Mouse (Mus musculus) left cerebral cortex, adult 18-20 months (tissue): Measurements from ENCODE around the gene Gm48552. TPM values are rescaled to one million over a fixed set of nuclear protein-coding genes. Genes with fewer than 3 reads are reported as not detected.
A peak's percentile ranks its signal among the peaks of the same experiment; 100 is the strongest.

Experiments
- DNase-seq, 2 experiments: peaks; one replicate each; pipeline ENCODE4 v3.0.0; 2021 to 2022; ENCODE audit warnings: low spot score in 2 of 2, mixed read lengths in 1 of 2
- total RNA-seq, 2 experiments: library from RNA; stranded (reverse); gene quantifications; 2 replicates each; pipeline ENCODE4 v1.2.3; 2021

Gene Gm48552
- total RNA-seq, 2 experiments from 2014 or later = 2.7 to 2.8 TPM

- peak; percentile 52 to 67 for DNase-seq
Measured at GRCm38 (mm10) chr10:81405588-81406201, 16.9 kb downstream of the Gm48552 start.

GRCm38 (mm10) chr10:81406504-81407440, 18.0 kb downstream of the Gm48552 start:
- no peak for DNase-seq

- peak; percentile 69 to 77 for DNase-seq
Measured at GRCm38 (mm10) chr10:81407539-81408423, 19.0 kb downstream of the Gm48552 start.

- no peak for DNase-seq
Measured at GRCm38 (mm10) chr10:81408424-81408729, 19.6 kb downstream of the Gm48552 start.

GRCm38 (mm10) chr10:81408871-81409291, 20.1 kb downstream of the Gm48552 start:
- DNase-seq = peak; percentile 65 to 70

GRCm38 (mm10) chr10:81409330-81409729, 20.5 kb downstream of the Gm48552 start:
- DNase-seq = no peak

GRCm38 (mm10) chr10:81410350-81410749, 21.5 kb downstream of the Gm48552 start:
- DNase-seq = no peak

GRCm38 (mm10) chr10:81410981-81411380, 22.2 kb downstream of the Gm48552 start:
- no peak for DNase-seq

GRCm38 (mm10) chr10:81411471-81412400, 22.9 kb downstream of the Gm48552 start:
- DNase-seq = peak; percentile 67 to 74

- DNase-seq = no peak
Measured at GRCm38 (mm10) chr10:81412586-81413309, 23.9 kb downstream of the Gm48552 start.

GRCm38 (mm10) chr10:81413310-81414261, 24.8 kb downstream of the Gm48552 start:
- peak; percentile 77 to 78 for DNase-seq

GRCm38 (mm10) chr10:81414682-81415081, 25.9 kb downstream of the Gm48552 start:
- no peak for DNase-seq

- no peak for DNase-seq
Measured at GRCm38 (mm10) chr10:81415146-81415545, 26.3 kb downstream of the Gm48552 start.

- DNase-seq = no peak
Measured at GRCm38 (mm10) chr10:81415549-81416310, 26.9 kb downstream of the Gm48552 start.

GRCm38 (mm10) chr10:81416581-81417226, 27.9 kb downstream of the Gm48552 start:
- peak; percentile 88 to 92 for DNase-seq

GRCm38 (mm10) chr10:81417227-81418215, 28.7 kb downstream of the Gm48552 start:
- DNase-seq = no peak
